Mouse (Mus musculus) cortical plate, adult 2 months (tissue): ENCODE measurements around the gene Brat1.
A peak's percentile ranks its signal among the peaks of the same experiment; 100 is the strongest.

Experiments
- CTCF ChIP-seq: fragments of 200-500 bp; IDR thresholded peaks from 2 replicates; pipeline ENCODE4 v1.5.1; 2011; ENCODE audit warnings: mild to moderate bottlenecking, control low read depth, low read length; ENCODE audit not compliant: insufficient read depth; ENCODE audit errors: extremely low read depth
- POLR2A ChIP-seq: fragments of 200-500 bp; IDR thresholded peaks from 2 replicates; pipeline ENCODE4 v1.6.1; 2011; ENCODE audit warnings: mild to moderate bottlenecking, low read length, control low read depth; ENCODE audit not compliant: insufficient read depth; ENCODE audit errors: extremely low read depth

DNA sequence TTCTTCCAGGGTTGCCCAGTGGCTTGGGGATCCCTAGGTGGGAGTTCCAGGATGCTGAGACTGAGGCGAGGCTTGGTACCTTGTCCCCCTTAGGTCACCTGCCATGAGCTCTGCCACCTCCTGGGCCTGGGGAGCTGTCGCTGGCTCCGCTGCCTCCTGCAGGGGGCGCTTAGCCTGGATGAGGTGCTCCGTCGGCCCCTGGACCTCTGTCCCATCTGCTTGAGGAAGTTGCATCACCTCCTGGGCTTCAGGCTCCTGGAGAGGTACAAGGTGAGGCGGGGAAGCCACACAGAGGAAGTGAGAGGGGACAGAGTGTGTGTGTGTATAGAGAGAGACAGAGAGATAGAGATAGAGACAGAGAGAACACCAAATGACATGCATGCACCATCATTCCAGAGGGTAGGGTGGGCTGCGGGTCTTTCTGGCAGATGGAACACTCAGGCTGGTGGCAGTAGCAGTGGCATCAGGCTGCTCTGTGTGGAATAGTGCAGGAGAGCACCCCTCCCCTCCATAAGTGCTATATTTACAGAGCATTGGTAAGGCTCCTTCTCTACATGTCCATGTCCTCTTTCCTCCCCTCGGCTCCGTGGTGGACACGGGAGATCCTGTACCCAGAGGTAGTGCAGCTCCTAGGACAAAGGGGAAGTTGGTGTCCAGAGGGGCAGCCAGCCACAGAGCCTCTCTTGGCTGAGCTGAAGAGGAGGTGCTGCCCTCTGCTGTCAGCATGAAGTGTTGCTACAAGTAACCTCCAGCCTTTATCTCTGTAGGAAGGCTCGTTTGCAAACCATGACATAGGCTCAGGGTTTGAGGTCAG is 44.5 kb downstream of the Brat1 start:
- peak; percentile 76 for TF ChIP-seq CTCF
- TF ChIP-seq POLR2A: no peak
